Mouse (Mus musculus): ENCODE measurements around the gene Gas2l1. TPM values are rescaled to one million over a fixed set of nuclear protein-coding genes. Genes with fewer than 3 reads are reported as not detected.
A peak's percentile ranks its signal among the peaks of the same experiment; 100 is the strongest.

The Gas2l1 gene
- total RNA-seq, 1 experiment from 2014 or later = not detected

DNA sequence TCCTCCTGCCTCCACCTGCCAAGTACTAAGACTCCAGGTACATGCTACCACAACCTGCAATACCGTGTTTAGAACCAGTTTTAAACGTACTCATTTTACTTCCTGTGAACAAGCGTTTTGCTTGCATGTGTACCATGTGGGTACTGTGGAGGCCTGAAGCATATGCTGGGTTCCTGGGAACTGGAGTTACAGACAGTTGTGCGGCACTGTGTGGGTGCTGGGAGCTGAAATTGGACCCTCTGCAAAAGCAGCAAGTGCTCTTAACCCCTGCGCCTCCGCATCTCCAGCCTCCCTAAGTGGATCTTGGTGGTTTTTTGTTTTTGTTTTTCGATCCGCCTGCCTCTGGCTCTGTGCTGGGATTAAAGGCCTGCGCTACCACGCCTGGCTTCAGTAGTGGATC, 13.5 kb downstream of the Gas2l1 start:
- ATAC-seq (replicated peaks; ENCODE audit: low read depth, poor library complexity, severe bottlenecking) = no peak

DNA sequence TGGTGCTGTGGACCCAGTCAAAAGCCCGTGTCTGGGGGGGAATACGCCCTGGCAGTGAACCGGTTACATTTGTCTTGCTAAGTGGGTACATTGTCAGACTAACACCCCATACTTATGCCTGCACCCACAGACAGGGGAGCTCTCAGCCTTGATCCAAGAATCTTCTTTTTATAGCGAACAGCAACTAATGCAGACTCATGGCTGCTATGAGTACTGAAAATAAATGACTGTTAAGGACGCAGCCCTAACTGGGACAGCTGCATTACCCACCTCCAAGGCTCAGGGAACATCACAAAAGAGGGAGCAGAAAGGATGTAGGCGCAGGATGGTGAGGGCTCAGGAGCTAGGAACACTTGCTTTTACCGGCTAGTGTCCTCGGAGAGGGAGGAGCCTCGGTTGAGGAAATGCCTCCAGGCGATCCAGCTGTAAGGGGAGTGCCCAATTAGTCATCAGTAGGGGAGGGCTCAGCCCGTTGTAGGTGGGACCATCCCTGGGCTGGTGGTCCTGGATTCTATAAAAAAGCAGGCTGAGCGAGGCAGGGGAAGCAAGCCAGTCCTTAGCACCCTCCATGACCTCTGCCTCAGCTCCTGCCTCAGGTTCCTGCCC, 18.7 kb downstream of the Gas2l1 start:
- ATAC-seq (replicated peaks; ENCODE audit: low read depth, poor library complexity, severe bottlenecking) = no peak

DNA sequence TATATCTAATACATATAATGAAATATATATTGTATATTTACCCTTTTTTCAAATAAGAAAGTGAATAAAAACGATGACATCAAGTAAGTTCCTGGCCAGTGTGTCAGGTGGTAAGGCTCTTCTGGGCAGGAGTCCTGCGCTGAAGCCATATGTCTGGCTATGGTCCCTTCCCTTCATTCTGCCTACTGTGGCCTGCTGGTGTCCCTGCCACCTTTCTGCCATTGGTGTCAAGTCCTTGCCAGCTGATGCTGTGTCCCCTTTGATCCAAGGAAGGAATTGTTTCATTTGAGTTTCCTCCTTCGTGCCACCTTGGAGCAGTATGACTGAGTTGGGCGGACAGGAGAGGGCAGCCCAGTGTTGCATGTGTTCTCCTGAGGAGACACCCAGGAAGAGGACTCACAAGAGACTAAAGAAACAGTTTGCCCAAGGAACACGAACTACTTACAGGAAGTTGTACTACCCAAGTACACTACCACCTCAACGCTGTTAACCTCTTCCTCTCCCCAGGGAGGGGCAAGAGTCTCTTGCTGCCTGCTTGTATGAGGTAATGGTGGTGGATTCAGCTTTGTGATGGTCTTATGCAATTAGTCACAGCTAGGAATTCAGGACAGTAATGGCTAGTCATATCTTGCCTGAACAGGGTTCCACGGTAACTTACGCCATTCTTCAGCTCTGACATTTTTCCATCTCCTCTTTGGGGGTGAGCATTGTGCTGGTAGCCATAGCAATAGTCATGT, 22.3 kb downstream of the Gas2l1 start:
- ATAC-seq (replicated peaks; ENCODE audit: low read depth, poor library complexity, severe bottlenecking) = 0 out of 2 replicates have a peak, but pooled peaks have one; percentile 27

DNA sequence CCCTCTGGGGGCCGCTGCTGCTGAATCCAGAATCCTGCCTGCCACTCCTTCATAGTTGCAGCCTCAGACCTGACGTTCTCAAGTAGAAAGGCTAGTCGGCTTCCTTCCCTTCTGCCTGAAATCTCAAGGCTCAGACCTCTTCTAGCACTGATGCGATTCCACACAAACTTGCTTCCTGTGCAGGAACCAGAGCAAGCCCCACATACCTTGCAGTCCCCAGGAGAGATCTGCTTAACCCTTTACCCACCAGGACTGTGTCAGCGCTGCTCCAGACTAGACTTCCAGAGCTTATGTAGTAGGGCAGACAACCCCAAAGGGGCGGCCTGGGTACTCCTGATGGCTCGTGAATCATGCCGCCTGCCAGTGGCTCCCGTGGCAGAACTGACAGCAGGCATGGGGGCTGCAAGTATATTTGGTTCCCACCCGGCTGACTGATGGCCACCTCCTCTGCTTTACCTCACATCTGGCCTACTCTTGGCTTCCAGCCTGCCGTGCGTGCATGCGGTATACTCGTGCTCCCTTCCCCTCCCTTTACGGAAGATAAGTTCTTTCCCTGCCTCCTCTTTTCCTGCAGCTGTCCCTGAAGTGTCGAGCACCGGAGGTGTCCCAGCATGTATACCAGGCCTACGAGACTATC, 23.9 kb downstream of the Gas2l1 start:
- ATAC-seq (replicated peaks; ENCODE audit: low read depth, poor library complexity, severe bottlenecking) = no peak

DNA sequence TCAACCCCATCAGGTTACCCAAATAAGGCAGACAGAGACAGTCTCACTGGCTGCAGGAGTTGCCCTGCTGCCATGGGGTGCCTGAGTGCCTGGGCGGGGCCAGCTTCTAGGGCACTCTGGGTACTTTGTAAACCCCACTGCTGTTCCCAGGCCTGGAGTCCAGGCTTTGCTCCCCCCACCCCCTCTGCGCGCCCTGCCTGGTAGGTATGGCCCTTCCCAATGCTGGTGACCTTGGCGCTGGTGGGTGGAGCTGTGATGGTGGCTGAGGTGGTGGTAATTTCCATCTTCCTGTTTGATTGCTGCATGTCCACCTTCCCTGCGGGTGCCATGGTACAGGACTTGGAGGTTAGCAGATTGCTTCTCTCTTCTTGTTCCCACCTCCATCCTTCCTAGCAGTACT, 24.5 kb downstream of the Gas2l1 start:
- ATAC-seq (replicated peaks; ENCODE audit: low read depth, poor library complexity, severe bottlenecking) = no peak

DNA sequence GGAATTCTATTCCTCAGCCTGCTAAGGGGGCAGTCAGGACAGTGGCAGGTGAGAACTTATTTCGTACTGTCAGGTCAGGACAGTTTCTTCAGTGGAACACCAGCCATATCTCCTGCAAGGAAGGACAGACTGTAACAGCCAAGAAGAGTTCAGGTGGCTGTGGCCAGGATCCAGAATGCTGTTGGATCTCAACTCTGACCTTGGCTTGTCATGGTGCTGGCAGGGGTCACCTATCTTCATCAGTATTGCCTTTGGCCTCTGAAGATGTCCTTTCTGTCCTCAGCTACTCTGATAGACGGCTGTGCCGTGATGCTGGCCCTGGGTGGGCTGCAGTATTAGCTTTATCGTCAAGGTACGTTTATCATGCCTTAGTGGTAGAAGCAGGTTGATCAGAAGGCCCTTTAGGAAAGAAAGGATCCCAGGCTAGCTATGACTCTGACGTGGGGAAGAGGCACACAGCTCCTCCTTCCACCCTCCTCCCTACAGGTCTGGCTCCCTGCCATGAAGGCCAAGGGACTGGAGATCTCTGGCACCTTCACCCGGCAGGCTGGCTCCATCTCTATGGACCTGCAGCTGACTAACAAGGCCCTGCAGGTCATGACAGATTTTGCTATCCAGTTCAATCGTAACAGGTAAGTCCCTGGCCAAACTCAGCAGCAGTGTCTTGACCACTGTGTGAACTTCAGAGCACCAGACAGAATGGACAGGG, 27.8 kb downstream of the Gas2l1 start:
- ATAC-seq (replicated peaks; ENCODE audit: low read depth, poor library complexity, severe bottlenecking) = no peak

DNA sequence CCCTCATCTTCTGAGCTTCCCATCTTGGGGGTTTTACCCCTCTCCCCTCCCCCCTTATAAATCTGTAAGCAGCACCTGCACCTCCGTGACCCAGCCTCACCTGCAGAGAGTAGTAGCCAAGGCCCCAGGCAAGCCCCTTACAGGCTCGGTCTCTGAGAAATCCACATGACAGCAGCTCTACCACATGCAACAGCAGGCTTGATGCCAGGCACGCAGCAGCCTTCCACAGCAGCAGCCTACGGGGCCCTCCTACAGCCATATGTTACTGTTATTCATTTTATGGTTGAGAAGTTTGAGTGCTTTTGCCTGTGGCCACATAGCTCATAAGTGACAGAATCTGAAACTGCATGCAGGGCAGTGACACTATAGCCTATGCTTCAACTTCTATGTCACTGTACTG, 29.7 kb downstream of the Gas2l1 start:
- no peak for ATAC-seq (replicated peaks; ENCODE audit: low read depth, poor library complexity, severe bottlenecking)

DNA sequence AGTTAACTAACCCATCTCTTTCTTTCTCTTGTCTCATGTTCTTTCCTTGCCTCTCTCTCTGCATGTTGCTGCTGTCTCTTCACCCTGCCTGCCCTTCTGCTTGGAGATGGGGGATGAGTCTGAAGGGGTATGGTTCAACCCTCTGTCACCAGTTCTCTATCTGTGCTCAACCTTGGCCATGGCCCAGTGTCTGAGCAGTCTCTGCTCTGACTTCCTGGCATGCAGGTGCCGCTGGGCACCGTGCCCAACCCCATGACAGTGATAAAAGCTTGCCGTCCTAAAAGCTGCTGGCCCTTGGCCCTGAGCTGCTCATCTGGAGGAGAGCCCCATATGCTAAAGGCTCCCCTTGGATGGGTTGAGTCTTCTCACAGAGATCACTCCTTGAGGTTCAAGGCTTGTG, 32.0 kb downstream of the Gas2l1 start:
- peak; percentile 40; the same call in 1 of the 2 replicates for ATAC-seq (replicated peaks; ENCODE audit: low read depth, poor library complexity, severe bottlenecking)

DNA sequence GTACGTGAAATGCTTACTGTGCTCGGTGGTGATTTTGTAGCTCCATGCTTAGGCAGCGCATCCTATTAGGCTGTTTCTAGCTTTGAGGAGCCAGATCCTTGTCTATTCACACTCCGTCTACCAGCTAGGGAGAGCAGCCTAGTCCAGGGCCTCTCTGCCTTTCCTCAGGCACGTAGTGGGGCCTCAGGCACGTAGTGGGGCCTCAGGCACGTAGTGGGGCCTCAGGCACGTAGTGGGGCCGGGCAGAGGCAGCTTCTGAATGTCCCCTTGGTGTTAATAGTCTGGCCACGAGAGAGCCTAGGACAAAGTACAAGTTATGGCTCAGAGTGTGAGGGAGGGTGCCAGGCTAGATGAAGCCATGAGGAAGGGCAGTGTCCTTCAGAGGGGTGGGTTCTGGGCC, 32.4 kb downstream of the Gas2l1 start:
- ATAC-seq (replicated peaks; ENCODE audit: low read depth, poor library complexity, severe bottlenecking) = no peak

DNA sequence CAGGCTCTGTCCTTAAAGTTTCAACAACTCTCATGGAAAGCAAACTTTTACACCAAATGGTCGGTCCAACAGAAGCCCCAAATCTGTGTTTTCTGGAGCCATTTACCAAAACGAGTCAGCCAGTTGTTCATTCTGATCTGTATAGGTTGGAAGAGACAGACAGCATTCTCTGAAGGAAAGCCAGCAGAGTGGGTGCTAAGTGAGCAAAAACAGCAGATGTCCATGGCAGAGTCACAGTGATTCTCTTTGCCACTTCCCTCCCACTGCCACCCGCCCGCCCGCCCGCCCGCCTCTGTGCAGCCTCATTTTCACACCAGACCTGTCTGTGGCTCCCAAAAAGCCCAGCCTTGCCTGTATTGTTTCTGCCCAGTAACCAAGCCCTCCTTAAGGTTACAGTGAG, 36.9 kb downstream of the Gas2l1 start:
- no peak for ATAC-seq (replicated peaks; ENCODE audit: low read depth, poor library complexity, severe bottlenecking)

DNA sequence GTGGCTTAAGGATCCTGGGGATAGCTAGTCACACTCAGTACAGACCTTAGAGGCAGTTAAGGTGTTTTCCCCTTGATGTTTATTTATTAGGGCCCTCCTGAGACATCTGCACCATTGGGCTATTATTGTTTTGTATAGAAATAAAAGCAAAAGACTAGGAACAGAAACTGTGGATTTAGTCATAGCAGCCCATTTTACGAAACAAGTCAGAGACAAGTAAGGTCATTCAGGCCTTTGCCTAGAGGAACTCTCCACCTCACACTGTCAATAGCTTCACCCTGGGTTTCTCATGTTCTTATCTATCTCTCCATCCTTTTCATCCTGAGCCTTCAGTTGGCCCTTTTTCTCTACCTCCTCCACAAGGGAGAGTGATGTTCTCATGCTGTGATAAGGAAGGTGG, 40.0 kb downstream of the Gas2l1 start:
- ATAC-seq (replicated peaks; ENCODE audit: low read depth, poor library complexity, severe bottlenecking) = no peak

DNA sequence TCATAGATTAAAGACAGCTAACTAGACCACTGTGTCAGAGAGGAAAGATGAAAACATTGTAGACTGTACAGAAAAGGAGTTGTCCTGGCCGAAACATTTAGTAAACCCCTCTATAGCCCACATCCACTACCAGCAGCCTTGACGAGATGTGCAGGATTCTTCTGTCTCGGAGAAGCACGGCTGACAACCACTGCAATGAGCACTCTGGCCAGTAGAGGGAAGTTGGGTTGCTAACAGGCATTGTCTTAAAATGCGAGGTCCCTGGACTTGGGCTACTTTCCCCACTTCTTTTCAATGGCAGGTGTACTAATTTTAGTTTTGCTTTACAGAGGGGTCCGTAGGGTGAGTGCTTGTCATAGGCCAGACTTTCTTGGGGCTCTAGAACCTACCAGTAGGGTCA, 47.6 kb downstream of the Gas2l1 start:
- no peak for ATAC-seq (replicated peaks; ENCODE audit: low read depth, poor library complexity, severe bottlenecking)

DNA sequence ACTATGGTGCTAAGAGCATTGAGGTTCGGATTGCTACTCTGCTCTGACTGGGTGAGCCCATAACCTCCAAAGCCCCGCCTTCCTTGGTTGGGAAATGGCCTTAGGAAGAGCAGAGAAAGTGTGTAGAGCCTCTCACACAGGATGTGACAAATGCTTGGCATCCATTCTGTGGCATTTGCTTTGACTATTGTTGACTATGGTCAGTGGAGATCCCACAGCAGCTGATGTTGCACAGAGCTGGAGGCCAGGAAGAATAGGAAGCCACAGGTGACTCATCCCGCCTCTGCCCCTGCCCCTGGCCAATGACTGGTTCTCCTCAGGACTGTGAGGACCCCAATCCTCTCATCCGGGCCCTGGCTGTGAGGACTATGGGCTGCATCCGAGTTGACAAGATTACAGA, 48.8 kb downstream of the Gas2l1 start:
- no peak for ATAC-seq (replicated peaks; ENCODE audit: low read depth, poor library complexity, severe bottlenecking)

DNA sequence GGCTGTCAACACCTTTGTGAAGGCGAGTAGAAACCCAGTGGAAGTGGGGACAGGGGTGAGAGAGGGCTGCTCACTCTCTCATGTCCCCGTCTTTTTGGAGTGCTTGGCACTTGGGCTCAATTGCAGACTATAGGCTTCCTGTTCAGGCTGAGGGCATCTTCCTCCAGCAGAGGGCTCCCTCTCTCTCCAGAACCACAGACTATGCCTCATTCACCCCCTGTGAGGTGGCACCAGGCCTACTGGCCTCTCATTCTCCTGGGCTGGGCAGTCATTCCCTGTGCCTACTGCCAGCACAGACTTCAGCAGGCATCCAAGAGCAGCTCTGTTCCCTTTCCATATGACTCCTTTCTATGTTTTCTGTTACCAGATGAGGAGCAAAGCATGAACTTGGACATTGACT, 49.4 kb downstream of the Gas2l1 start:
- peak; percentile 46 for ATAC-seq (replicated peaks; ENCODE audit: low read depth, poor library complexity, severe bottlenecking)

DNA sequence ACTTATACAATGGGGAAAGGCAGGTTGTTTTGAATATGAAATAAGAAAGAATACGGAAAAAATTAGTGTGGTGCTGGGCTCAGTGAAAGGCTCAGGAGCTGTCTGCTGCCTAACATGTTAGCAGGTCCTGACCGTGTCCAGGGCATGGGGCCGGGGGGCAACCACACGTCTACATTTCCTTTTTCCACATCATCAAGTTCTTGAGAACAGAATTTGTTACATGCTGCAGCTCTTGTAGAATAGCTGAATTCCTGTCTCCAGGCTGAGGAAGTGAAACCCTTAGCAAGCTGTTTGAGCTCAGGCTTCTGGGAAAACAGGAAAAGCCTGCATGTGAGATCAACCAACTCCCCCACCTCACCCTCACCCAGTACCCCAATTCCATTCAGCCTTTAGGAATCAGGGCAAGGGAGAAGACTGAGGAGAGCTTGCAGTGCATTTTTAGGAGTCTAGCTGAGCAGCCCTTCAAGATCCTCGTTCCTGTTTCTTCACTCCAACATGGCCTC, 52.9 kb downstream of the Gas2l1 start:
- ATAC-seq (replicated peaks; ENCODE audit: low read depth, poor library complexity, severe bottlenecking) = peak; percentile 16; the same call in 1 of the 2 replicates

DNA sequence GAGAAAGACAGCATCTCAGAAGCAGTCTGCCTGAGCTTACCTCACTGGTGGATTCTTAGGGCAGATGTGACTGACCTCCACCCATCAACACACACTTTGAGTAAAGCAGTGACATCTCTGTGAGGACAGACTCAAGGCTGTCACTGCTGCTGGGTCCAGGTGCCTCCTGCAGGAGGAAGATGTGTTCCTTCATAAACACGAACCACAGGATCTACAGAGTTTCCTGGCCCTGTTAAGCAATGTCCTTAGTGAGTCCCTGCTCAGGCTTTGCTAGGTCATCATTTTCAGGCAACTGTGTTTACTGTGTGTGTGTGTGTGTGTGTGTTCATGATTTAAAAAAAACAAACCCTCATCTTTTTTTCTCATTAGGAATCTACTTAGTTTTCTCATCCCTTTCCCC, 53.6 kb downstream of the Gas2l1 start:
- ATAC-seq (replicated peaks; ENCODE audit: low read depth, poor library complexity, severe bottlenecking) = no peak

DNA sequence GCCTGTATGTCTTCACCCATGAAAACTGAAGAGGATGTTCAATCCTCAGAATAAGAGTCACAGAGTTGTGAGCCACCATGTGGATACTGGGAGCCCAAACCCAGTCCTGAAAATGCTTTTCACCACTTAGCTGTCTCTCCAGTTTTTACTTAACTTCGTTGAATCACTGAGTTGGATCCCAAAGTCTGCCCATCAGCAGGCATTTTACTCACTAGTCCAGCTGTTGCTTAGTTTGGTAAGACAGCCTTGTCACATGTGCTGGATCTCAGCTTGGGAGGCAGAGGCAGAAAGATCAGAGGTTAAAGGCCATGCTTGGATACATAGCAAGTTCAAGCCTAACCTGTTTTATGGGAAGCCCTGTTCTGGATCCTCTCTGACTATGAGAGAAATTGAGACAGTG, 54.9 kb downstream of the Gas2l1 start:
- ATAC-seq (replicated peaks; ENCODE audit: low read depth, poor library complexity, severe bottlenecking) = no peak

DNA sequence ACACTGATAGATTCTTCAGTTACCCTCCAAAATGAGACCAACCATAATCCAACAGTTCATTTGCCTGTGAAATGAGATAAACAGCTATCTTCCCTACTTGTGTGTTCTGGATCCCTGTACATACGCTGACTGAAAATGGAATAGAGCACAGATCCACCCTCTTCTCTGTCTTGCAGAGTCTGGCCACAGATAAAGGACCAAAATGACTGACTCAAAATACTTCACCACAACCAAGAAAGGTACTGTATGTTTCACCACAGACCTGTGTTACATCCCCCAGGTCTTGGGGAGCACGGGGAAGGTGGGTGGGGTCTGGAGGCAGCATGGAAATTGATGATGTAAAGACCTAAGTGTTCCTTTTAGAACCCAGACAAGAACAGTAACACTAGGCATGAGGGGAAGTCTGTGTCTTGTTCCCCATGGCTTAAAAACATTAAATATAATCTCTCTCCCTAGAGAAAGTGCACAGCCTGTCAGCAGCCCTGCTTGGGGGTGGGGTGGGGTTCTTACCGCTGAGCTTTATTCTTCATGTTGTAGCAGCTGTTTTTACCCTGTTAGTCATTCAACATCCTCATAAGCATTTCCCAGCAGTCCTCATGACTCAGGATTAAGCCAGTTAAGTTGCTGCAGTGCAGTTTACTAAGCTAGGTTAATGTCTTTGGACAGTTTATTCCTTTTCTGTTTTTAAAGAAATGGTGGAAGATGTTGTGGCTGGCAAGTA, 55.6 kb downstream of the Gas2l1 start:
- ATAC-seq (replicated peaks; ENCODE audit: low read depth, poor library complexity, severe bottlenecking) = peak; percentile 53; the same call in 1 of the 2 replicates

DNA sequence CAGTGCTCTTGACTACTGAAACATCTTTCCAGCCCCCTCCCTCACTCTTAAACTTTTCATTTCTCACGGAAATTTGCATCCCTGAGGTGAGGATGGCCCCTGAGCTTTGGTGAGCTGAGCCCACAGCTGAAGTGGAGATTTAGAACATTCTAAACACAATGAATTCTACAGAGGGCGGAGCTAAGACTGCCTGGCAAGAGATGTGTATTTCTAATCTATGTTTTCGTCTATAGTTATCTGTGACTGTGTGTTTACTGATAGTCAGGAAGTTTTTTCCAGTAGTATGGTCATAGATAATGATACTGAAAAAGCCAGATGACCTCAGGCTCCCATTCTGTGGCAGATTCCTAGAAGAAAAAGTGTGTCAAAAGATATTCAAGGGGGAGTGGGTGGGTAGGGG, 56.3 kb downstream of the Gas2l1 start:
- ATAC-seq (replicated peaks; ENCODE audit: low read depth, poor library complexity, severe bottlenecking) = no peak

DNA sequence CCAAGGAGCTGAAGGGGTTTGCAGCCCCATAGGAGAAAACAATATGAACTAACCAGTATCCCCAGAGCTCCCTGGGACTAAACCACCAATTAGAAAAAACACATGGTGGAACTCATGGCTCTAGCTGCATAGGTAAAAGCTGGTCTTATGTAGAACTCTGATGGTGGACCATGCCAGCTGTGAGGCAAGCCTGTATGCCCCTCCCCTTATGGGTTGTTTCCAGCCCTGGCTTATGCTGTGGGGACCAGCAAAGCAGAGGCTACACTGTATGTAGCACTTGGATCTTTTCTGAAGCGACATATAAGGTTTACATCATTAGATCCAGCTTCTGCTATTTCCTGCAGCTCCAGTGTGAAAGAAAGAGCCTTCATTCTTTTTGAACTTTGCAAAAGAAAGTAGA, 57.9 kb downstream of the Gas2l1 start:
- no peak for ATAC-seq (replicated peaks; ENCODE audit: low read depth, poor library complexity, severe bottlenecking)
